Mouse (Mus musculus): ENCODE measurements at regions not wholly inside any gene's neighbourhood (a gene's known extent, or its start where the extent isn't known, plus 50 kb on each side); places are given as distances from the start of the nearest gene placed in this dataset.
A peak's percentile ranks its signal among the peaks of the same experiment; 100 is the strongest.

DNA sequence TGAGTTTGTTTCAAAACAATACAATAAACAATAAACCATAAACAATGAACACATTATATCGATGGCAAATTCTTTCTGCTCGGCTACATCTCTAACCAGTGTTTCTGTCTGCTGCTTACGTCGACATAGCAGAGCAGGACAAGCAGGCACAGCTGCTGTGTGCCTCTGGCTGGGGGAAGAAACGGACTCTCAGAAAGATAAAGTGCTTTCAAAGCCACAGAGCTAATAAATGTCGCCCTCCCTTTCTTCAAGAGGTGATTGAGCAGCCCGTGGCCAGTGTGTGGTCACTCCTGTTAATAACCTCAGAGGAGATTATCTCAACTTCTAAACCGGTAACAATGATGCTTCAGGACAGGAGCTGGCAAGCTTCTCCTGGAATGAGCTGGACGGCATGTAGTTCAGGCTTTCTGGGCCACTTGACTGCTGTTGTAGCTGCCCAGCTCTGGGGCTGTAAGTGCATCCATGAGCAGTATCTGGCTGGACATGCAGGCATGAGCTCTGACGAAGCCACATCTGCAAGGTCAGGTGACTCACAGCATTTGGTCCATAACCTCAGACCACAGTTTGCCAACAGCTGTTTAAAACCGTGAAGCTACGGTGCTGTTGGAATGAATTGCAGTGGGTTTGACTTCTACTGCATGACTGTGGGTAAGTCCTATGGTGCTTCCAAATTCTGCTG, 55.6 kb downstream of the Evx1 start:
- DNase-seq (ENCODE audit: low spot score in 2 of 2) = no peak

- no peak for DNase-seq (ENCODE audit: low spot score in 2 of 2)
Measured at GRCm38 (mm10) chr6:52370806-52371360, 57.6 kb downstream of the Evx1 start.

- DNase-seq (ENCODE audit: low spot score in 2 of 2) = no peak
Measured at GRCm38 (mm10) chr6:52379146-52379545, 65.8 kb downstream of the Evx1 start.

- no peak for DNase-seq (ENCODE audit: low spot score in 2 of 2)
Measured at GRCm38 (mm10) chr6:52379588-52379987, 66.3 kb downstream of the Evx1 start.

DNA sequence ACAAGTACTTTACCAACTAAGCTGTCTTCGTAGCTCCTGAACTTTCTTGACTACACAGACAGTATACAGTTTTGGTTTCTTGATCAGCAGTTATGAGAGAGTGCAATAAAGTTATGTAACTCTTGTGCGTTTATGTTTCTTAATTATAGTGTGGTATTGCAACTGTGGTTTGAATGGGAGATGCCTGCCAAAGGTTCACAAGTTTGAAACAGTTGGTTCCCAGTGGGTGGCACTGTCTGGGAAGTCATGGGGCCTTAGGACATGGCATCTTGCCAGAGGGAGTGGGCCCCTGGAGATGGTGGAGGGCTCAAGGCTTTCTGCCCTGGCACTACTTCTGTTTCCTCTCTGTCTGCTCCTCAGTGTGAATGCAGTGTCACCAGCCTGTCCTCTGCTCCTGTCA, 71.7 kb downstream of the Evx1 start:
- DNase-seq (ENCODE audit: low spot score in 2 of 2) = no peak

GRCm38 (mm10) chr6:52401404-52401803, 88.1 kb downstream of the Evx1 start:
- no peak for DNase-seq (ENCODE audit: low spot score in 2 of 2)

DNA sequence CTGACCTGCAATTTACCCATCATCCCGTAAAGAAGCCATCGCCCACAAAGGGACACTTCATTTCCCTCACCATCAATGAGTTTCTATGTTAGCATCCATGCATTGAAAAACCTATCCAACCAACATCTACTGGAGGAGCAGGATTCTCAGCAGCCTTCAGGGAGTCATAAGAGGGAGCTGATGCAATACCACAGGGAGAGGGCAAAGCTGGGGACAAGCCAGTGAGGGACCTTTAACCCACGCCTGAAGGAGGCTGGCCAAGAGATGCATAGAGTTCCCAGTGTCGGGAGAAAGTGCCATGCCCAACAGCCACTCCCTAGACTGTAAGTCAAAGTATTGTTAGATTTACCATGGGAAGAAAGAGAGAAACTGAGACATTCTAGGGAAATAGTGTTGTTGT, 96.7 kb downstream of the Evx1 start:
- DNase-seq (ENCODE audit: low spot score in 2 of 2) = no peak

DNA sequence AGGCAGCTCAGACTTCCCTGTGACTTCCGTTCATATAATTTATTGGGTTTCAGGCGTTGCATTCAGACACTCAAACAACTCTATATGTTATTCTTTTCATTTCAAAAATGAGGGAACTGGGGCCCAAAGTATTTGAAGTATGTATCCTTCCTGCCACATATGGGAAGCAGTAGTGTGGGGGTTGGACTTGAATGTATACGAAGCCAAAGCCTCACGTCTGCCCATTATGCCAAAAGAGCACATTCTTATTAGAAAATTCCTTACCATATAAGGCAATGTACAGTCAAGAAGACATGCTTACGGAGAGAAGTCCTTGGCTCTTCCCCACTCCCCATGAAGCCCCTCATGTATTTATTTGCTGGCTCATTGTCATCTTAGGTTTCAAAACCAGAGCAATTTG, 97.4 kb downstream of the Evx1 start:
- DNase-seq (ENCODE audit: low spot score in 2 of 2) = no peak

DNA sequence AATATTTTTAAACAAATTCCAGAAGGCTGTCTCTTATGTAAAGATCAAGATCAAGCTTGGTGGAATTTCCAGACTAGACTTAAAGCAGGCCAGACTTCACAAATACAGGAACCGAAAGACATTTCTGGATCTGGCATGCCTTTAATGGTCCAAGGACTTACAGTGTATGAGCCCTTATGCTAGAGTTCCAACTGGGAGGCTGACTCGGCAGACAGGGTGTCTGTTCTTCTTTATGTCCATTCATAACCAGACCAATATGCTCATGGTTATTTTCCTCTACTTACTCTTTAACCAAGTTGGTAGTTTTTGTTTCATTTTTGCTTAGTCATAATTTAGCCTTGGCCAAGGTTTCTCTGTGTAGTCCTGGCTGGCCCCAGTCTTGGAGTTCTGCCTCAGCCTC, 98.0 kb downstream of the Evx1 start:
- DNase-seq (ENCODE audit: low spot score in 2 of 2) = peak in 1 of 2 experiments; percentile 3

DNA sequence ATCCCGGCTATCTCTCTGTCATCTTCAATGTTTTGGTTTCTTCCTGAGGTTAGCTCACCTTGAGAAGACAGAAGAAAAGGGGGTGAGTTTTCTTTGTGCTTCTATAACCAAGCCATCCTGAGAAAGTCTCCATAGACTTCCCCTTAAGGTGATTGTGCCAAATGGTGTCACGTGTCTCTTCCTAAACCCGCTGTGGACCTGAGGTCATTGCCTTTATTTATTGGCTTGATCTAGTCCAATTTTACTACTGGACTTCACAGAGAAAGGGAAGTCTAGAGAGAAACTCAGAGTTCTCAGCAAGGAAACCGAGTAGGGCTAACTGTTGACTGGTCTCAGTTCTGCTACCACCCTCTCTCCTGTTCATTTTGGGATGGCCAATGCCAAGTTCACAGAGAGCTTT, 100.3 kb downstream of the Evx1 start:
- DNase-seq (ENCODE audit: low spot score in 2 of 2) = no peak

- no peak for DNase-seq (ENCODE audit: low spot score in 2 of 2)
Measured at GRCm38 (mm10) chr6:52415341-52415946, 102.1 kb downstream of the Evx1 start.

DNA sequence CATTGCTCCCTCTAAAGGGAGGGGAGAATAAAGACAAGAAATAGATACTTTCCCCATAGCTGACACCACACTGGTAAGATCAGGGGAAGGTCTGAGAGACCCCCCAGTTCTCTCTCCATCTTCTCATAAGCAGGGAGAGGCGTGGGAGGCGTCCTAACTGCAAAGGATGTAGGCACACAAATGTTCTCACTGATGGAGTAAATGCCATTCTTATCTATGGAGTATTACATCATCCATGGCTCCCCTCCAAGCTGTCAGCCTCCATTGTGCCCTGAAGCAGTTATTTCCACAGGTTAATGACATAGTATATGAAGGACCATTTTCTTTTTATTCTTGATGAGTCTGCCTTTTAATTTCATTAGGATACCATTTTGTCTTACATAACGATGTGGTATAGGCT, 103.2 kb downstream of the Evx1 start:
- no peak for DNase-seq (ENCODE audit: low spot score in 2 of 2)

- peak; percentile 11 to 13 for DNase-seq (ENCODE audit: low spot score in 2 of 2)
Measured at GRCm38 (mm10) chr6:52417439-52418124, 104.3 kb downstream of the Evx1 start.

DNA sequence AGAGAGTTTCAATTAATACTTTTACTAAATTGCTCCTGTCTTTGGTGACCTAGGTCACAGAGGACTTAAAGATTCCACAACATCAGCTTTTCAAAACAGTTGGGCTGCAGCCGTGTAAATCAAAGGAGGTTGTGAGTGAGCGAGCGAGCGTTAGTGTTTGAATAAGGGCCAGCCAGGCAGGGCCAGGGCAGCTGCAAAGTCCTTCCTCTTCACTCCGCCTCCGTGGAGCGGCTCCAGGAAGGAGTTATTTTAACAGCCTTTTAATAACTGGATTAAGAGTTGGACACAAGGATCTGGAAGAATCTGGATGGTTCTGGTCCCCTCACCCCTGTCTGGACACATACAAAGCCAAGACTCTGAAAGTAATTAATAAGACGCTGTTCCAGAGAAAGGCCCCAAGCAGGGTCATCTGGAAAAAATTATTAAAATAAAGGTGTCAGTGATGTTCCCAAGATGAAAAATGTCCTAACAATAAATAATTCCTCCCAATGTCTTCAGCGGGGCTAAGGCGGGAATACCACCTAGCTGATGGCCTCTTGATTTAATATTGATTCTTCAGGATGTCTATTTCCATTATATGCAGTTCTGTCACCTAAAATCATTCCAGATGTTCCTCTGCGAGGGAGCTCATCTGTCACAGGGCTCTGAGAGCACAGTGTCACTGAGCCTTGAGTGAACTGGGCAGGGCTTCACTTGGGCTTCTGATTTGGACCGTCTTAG, 105.3 kb downstream of the Evx1 start:
- DNase-seq (ENCODE audit: low spot score in 2 of 2) = peak; percentile 40 to 56

GRCm38 (mm10) chr6:52420276-52420970, 107.1 kb downstream of the Evx1 start:
- no peak for DNase-seq (ENCODE audit: low spot score in 2 of 2)

- DNase-seq (ENCODE audit: low spot score in 2 of 2) = no peak
Measured at GRCm38 (mm10) chr6:52421771-52422170, 108.5 kb downstream of the Evx1 start.

DNA sequence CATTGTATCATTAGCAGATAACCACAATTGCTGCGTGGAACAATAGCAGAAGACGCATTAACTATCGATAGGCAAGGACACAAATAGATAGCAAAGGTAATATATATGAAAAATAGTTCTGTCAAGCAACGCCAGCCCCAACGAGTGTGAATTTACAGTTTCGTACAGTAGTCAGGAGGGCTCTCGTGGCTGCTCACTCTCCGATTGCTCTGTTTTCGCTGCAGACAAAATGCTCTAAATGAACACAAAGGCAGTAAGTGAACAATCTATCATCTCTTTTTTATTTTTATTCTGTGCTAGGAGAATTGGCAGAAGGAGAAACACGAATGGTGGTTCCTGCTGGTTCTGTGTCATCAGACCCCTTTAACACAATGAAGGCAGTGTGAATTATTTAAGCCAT, 109.4 kb downstream of the Evx1 start:
- DNase-seq (ENCODE audit: low spot score in 2 of 2) = no peak

DNA sequence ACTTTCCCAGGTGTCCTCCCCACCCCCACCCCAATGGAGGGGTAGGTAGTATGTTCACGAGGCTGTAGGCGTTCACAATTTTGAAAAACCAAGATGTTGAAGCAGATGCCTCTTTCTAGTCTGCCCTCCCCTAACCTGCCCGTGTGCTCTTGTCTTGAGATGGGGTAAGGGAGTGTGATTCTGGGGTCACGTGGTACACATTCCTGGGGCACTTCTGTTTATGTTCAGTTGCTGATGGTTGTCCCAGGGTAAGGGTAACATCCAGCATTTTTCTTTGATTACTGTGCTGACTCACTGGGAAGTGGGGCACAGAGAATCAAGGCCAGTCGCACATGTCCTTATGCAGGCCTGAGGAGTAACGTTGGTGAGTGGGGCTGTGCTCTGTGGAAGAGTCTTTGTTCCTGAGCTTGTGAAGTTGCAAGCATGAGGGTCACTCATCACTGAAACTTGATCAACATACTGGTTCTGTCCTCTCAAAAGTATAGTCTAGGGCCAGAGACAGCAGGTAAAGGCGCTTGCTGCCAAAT, 110.3 kb downstream of the Evx1 start:
- DNase-seq (ENCODE audit: low spot score in 2 of 2) = no peak

DNA sequence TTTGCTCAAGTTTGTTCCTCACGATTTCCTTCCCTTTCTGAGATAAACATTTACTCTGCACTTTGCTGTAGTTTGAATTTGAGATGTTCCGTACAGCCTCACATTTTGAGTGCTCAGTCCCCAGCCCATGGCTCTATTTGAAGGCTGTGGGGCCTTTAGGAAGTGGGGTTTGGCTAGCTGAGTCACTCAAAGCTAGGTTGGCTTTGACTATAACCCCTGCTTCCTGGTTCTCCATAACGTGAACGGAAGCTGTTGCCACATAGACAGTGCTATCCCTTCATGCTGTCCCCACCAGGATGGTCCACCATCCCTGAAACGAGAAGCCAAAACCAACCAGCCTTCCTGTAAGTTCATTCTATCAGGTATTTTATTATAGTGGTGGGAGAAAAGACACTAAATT, 111.1 kb downstream of the Evx1 start:
- no peak for DNase-seq (ENCODE audit: low spot score in 2 of 2)

- no peak for DNase-seq (ENCODE audit: low spot score in 2 of 2)
Measured at GRCm38 (mm10) chr6:52425082-52425481, 111.8 kb downstream of the Evx1 start.

GRCm38 (mm10) chr6:52428489-52429203, 115.3 kb downstream of the Evx1 start:
- no peak for DNase-seq (ENCODE audit: low spot score in 2 of 2)
